Mouse (Mus musculus): ENCODE results near the gene Pcolce2. TPM values are rescaled to one million over a fixed set of nuclear protein-coding genes. Genes with fewer than 3 reads are reported as not detected.

Gene Pcolce2
- total RNA-seq, 1 experiment = 27.0 TPM

- Histone ChIP-seq H3K4me1 (ENCODE audit: control insufficient read depth in 2 of 2, insufficient read depth in 2 of 2, low read length in 2 of 2, poor library complexity in 1 of 2) (no peaks in the 10 kb centered on the region), H3K4me3 (ENCODE audit: insufficient read depth in 1 of 2, low read depth in 1 of 2, low read length in 2 of 2, poor library complexity in 1 of 2, severe bottlenecking in 1 of 2) (no peak overlapping the region), H3K27ac (ENCODE audit: insufficient read depth, low read depth, low read length, poor library complexity, severe bottlenecking) (no peak overlapping the region), H3K9ac (ENCODE audit: insufficient read depth, low read depth, low read length, poor library complexity, severe bottlenecking) (no peak overlapping the region), H3K9me3 (ENCODE audit: control insufficient read depth, insufficient read depth, low read depth, low read length) (0 out of 2 replicates have a peak, but pooled peaks cover under 1% of the 10 kb centered on the region), H3K36me3 (ENCODE audit: control insufficient read depth, insufficient read depth, low read length, poor library complexity, severe bottlenecking) (no peaks in the 10 kb centered on the region)
- no peak for DNase-seq (ENCODE audit: low read depth, low spot score)
- TF ChIP-seq ZC3H11A (IDR thresholded peaks at IDR 0.05; ENCODE audit: borderline replicate concordance, low read depth, low read length) (no peak), MAFK (IDR thresholded peaks at IDR 0.05; ENCODE audit: insufficient read depth, low read depth, low read length) (no peak), ZNF384 (IDR thresholded peaks at IDR 0.05; ENCODE audit: low read depth, low read length) (no peak), HCFC1 (IDR thresholded peaks at IDR 0.05; ENCODE audit: borderline replicate concordance, insufficient read depth, low read length) (no peak), CHD2 (IDR thresholded peaks at IDR 0.05; ENCODE audit: low read depth, low read length) (no peak)
- in situ Hi-C loops (cut with MboI; ENCODE audit: low sequenced_read_pairs in 2 of 2, unreplicated experiment in 2 of 2) = no loop called here
These were observed 68.0 kb downstream of the Pcolce2 start for GRCm38 (mm10) chr9:95705371-95705770.

GRCm38 (mm10) chr9:95708943-95709342 lies 71.5 kb downstream of the Pcolce2 start:
- TF ChIP-seq ZC3H11A (IDR thresholded peaks at IDR 0.05; ENCODE audit: borderline replicate concordance, low read depth, low read length) (peak; percentile 50; the same call in 1 of the 2 replicates), CHD2 (IDR thresholded peaks at IDR 0.05; ENCODE audit: low read depth, low read length) (no peak)
- 0 out of 2 replicates have a peak, but pooled peaks cover 1% of the 10 kb centered on the region for H3K9me3 ChIP-seq (ENCODE audit: control insufficient read depth, insufficient read depth, low read depth, low read length)
- no peak overlapping the region for H3K4me3 ChIP-seq (ENCODE audit: insufficient read depth in 1 of 2, low read depth in 1 of 2, low read length in 2 of 2, poor library complexity in 1 of 2, severe bottlenecking in 1 of 2)
- peak; percentile 31 for DNase-seq (ENCODE audit: low read depth, low spot score)
- H3K27ac ChIP-seq (ENCODE audit: insufficient read depth, low read depth, low read length, poor library complexity, severe bottlenecking) = no peak overlapping the region
- H3K36me3 ChIP-seq (ENCODE audit: control insufficient read depth, insufficient read depth, low read length, poor library complexity, severe bottlenecking) = no peaks in the 10 kb centered on the region
- in situ Hi-C loops (cut with MboI; ENCODE audit: low sequenced_read_pairs in 2 of 2, unreplicated experiment in 2 of 2) = no loop called here
- H3K9ac ChIP-seq (ENCODE audit: insufficient read depth, low read depth, low read length, poor library complexity, severe bottlenecking) = no peak overlapping the region
- H3K4me1 ChIP-seq (ENCODE audit: control insufficient read depth in 2 of 2, insufficient read depth in 2 of 2, low read length in 2 of 2, poor library complexity in 1 of 2) = no peaks in the 10 kb centered on the region

- no peak for DNase-seq (ENCODE audit: low read depth, low spot score)
- Histone ChIP-seq H3K27ac (ENCODE audit: insufficient read depth, low read depth, low read length, poor library complexity, severe bottlenecking) (no peak overlapping the region), H3K36me3 (ENCODE audit: control insufficient read depth, insufficient read depth, low read length, poor library complexity, severe bottlenecking) (no peaks in the 10 kb centered on the region), H3K9me3 (ENCODE audit: control insufficient read depth, insufficient read depth, low read depth, low read length) (0 out of 2 replicates have a peak, but pooled peaks cover 1% of the 10 kb centered on the region), H3K4me1 (ENCODE audit: control insufficient read depth in 2 of 2, insufficient read depth in 2 of 2, low read length in 2 of 2, poor library complexity in 1 of 2) (no peaks in the 10 kb centered on the region), H3K9ac (ENCODE audit: insufficient read depth, low read depth, low read length, poor library complexity, severe bottlenecking) (no peak overlapping the region), H3K4me3 (ENCODE audit: insufficient read depth in 1 of 2, low read depth in 1 of 2, low read length in 2 of 2, poor library complexity in 1 of 2, severe bottlenecking in 1 of 2) (no peak overlapping the region)
- in situ Hi-C loops (cut with MboI; ENCODE audit: low sequenced_read_pairs in 2 of 2, unreplicated experiment in 2 of 2) = no loop called here
- TF ChIP-seq ZNF384 (IDR thresholded peaks at IDR 0.05; ENCODE audit: low read depth, low read length) (no peak), MAFK (IDR thresholded peaks at IDR 0.05; ENCODE audit: insufficient read depth, low read depth, low read length) (no peak), CHD2 (IDR thresholded peaks at IDR 0.05; ENCODE audit: low read depth, low read length) (no peak), ZC3H11A (IDR thresholded peaks at IDR 0.05; ENCODE audit: borderline replicate concordance, low read depth, low read length) (no peak)
These were observed 75.2 kb downstream of the Pcolce2 start for GRCm38 (mm10) chr9:95712574-95712973.

- no peak overlapping the region for H3K27ac ChIP-seq (ENCODE audit: insufficient read depth, low read depth, low read length, poor library complexity, severe bottlenecking)
- H3K9ac ChIP-seq (ENCODE audit: insufficient read depth, low read depth, low read length, poor library complexity, severe bottlenecking) = no peak overlapping the region
- in situ Hi-C loops (cut with MboI; ENCODE audit: low sequenced_read_pairs in 2 of 2, unreplicated experiment in 2 of 2) = no loop called here
- no peak overlapping the region for H3K4me3 ChIP-seq (ENCODE audit: insufficient read depth in 1 of 2, low read depth in 1 of 2, low read length in 2 of 2, poor library complexity in 1 of 2, severe bottlenecking in 1 of 2)
- H3K4me1 ChIP-seq (ENCODE audit: control insufficient read depth in 2 of 2, insufficient read depth in 2 of 2, low read length in 2 of 2, poor library complexity in 1 of 2) = no peaks in the 10 kb centered on the region
- DNase-seq (ENCODE audit: low read depth, low spot score) = no peak
- no peaks in the 10 kb centered on the region for H3K9me3 ChIP-seq (ENCODE audit: control insufficient read depth, insufficient read depth, low read depth, low read length)
- TF ChIP-seq HCFC1 (IDR thresholded peaks at IDR 0.05; ENCODE audit: borderline replicate concordance, insufficient read depth, low read length) (no peak), ZNF384 (IDR thresholded peaks at IDR 0.05; ENCODE audit: low read depth, low read length) (no peak), ZC3H11A (IDR thresholded peaks at IDR 0.05; ENCODE audit: borderline replicate concordance, low read depth, low read length) (no peak), MAFK (IDR thresholded peaks at IDR 0.05; ENCODE audit: insufficient read depth, low read depth, low read length) (no peak), CHD2 (IDR thresholded peaks at IDR 0.05; ENCODE audit: low read depth, low read length) (no peak)
- no peaks in the 10 kb centered on the region for H3K36me3 ChIP-seq (ENCODE audit: control insufficient read depth, insufficient read depth, low read length, poor library complexity, severe bottlenecking)
These were observed 98.8 kb downstream of the Pcolce2 start for GRCm38 (mm10) chr9:95736238-95736637.

Data from ES-E14 (cell line).